Mouse (Mus musculus) left cerebral cortex, adult 9 months (tissue): ENCODE data around the gene Plekhg1.

Experiments used
- DNase-seq, 2 experiments: peaks; one replicate each; pipeline ENCODE4 v3.0.0; 2022; ENCODE audit warnings: low spot score in 2 of 2

Plekhg1 gene

GRCm38 (mm10) chr10:3741791-3742190 is 1.6 kb downstream of the Plekhg1 start:
- DNase-seq: no peak

GRCm38 (mm10) chr10:3743069-3743468 is 2.9 kb downstream of the Plekhg1 start:
- DNase-seq: no peak

- DNase-seq: peak in 1 of 2 experiments; percentile 48
Observed at GRCm38 (mm10) chr10:3743826-3744225, 3.7 kb downstream of the Plekhg1 start.

GRCm38 (mm10) chr10:3746794-3747518 is 6.8 kb downstream of the Plekhg1 start:
- no peak for DNase-seq

- no peak for DNase-seq
Observed at GRCm38 (mm10) chr10:3749580-3749979, 9.4 kb downstream of the Plekhg1 start.

- no peak for DNase-seq
Observed at GRCm38 (mm10) chr10:3761992-3762391, 21.8 kb downstream of the Plekhg1 start.

- DNase-seq: no peak
Observed at GRCm38 (mm10) chr10:3763199-3763598, 23.0 kb downstream of the Plekhg1 start.

- no peak for DNase-seq
Observed at GRCm38 (mm10) chr10:3769131-3769530, 29.0 kb downstream of the Plekhg1 start.

- DNase-seq: no peak
Observed at GRCm38 (mm10) chr10:3774330-3774729, 34.2 kb downstream of the Plekhg1 start.

GRCm38 (mm10) chr10:3776761-3777160 is 36.6 kb downstream of the Plekhg1 start:
- no peak for DNase-seq

GRCm38 (mm10) chr10:3785362-3785761 is 45.2 kb downstream of the Plekhg1 start:
- no peak for DNase-seq

GRCm38 (mm10) chr10:3786531-3786930 is 46.4 kb downstream of the Plekhg1 start:
- no peak for DNase-seq

- DNase-seq: no peak
Observed at GRCm38 (mm10) chr10:3787006-3787405, 46.8 kb downstream of the Plekhg1 start.

GRCm38 (mm10) chr10:3793825-3794224 is 53.7 kb downstream of the Plekhg1 start:
- no peak for DNase-seq

- no peak for DNase-seq
Observed at GRCm38 (mm10) chr10:3799455-3799854, 59.3 kb downstream of the Plekhg1 start.

GRCm38 (mm10) chr10:3801254-3801653 is 61.1 kb downstream of the Plekhg1 start:
- no peak for DNase-seq

- DNase-seq: no peak
Observed at GRCm38 (mm10) chr10:3805334-3805733, 65.2 kb downstream of the Plekhg1 start.

GRCm38 (mm10) chr10:3807980-3808379 is 67.8 kb downstream of the Plekhg1 start:
- no peak for DNase-seq

GRCm38 (mm10) chr10:3810476-3811273 is 70.5 kb downstream of the Plekhg1 start:
- DNase-seq: peak in 1 of 2 experiments; percentile 8

- peak; percentile 46 to 53 for DNase-seq
Observed at GRCm38 (mm10) chr10:3818940-3819701, 79.0 kb downstream of the Plekhg1 start.

GRCm38 (mm10) chr10:3823826-3824225 is 83.7 kb downstream of the Plekhg1 start:
- no peak for DNase-seq

GRCm38 (mm10) chr10:3826043-3826442 is 85.9 kb downstream of the Plekhg1 start:
- DNase-seq: no peak
